Mouse (Mus musculus): Measurements from ENCODE around the gene Ccdc77.

- TF ChIP-seq POLR2A (IDR thresholded peaks at IDR 0.05; ENCODE audit: extremely low read depth, insufficient read depth, low read length) (no peak), CTCF (IDR thresholded peaks at IDR 0.05; ENCODE audit: extremely low read depth, insufficient read depth, low read length) (no peak)
These were observed 57.1 kb downstream of the Ccdc77 start for GRCm38 (mm10) chr6:120306859-120307594.

Measured in cortical plate, adult 2 months (tissue).